Mouse (Mus musculus): ENCODE results near the gene Pfkfb2.

DNA sequence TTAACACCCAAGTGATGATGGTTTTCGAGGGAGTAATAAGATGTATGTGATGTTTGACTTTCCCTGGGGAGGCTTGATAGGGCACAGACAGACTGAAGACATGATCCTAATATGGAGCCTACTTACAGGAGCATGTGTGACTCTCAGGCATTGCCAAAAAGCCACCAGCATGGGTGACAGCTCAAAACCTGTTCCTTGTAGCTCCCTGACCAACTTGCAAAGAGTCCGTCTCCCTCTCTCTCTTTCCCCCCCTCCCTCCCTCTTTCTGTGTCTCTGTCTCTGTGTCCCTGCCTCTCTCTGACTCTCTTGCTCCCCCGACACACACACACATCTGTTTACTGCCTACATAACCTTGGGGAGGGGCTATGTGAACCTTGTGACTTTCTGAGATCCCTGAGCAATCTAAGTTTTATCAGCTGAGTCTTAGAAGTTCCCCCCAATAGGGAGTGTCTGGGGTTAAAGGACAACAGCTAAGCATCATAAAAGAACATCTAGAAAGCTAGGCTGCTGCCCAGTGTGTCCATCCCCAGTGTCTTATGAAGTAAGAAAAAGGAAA, 9.6 kb upstream of the Pfkfb2 start:
- no peak for TF ChIP-seq GABPA (IDR thresholded peaks at IDR 0.05; ENCODE audit: low read depth, low read length)
- no peak for TF ChIP-seq HCFC1 (IDR thresholded peaks at IDR 0.05; ENCODE audit: low read depth, low read length)
- TF ChIP-seq NELFE (IDR thresholded peaks at IDR 0.05; ENCODE audit: low read depth, low read length), result no peak
- no peak for TF ChIP-seq POLR2A (IDR thresholded peaks at IDR 0.05; ENCODE audit: control insufficient read depth in 1 of 2, insufficient read depth in 1 of 2, low read depth in 1 of 2, low read length in 2 of 2, poor library complexity in 1 of 2)
- no peak for TF ChIP-seq JUND (IDR thresholded peaks at IDR 0.05; ENCODE audit: low read depth, low read length)
